Mouse (Mus musculus): ENCODE measurements around the gene Atrip.

DNA sequence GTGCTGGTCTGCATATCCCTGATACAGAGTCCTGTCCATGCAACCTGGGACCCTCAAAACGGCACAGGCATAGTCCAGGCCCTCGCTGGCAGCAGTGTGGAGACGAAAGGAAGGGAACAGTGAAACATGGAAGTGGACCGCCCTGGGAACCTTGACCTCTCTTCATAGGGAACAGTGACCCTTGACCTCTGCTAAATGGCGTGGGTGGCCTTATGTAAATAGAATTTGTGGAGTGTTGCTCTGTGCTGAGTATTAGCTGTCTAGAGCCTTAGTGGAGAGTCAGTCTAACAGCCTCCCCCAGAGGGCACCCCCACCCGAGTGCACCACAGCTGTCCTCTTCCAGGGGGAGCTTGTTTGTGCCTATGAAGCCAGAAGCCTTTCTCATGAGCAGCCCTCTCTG is 18.9 kb upstream of the Atrip start:
- TF ChIP-seq POLR2A (IDR thresholded peaks at IDR 0.05; ENCODE audit: borderline replicate concordance, control insufficient read depth, low read depth, low read length) = no peak
- TF ChIP-seq CTCF (IDR thresholded peaks at IDR 0.05; ENCODE audit: control insufficient read depth, insufficient read depth, low read length) = no peak

All from bone marrow, adult 2 months (tissue).